Mouse (Mus musculus): ENCODE results near the gene Gm10322. TPM values are rescaled to one million over a fixed set of nuclear protein-coding genes. Genes with fewer than 3 reads are reported as not detected.

Gm10322 gene
- polyA plus RNA-seq, 1 experiment: not detected

DNA sequence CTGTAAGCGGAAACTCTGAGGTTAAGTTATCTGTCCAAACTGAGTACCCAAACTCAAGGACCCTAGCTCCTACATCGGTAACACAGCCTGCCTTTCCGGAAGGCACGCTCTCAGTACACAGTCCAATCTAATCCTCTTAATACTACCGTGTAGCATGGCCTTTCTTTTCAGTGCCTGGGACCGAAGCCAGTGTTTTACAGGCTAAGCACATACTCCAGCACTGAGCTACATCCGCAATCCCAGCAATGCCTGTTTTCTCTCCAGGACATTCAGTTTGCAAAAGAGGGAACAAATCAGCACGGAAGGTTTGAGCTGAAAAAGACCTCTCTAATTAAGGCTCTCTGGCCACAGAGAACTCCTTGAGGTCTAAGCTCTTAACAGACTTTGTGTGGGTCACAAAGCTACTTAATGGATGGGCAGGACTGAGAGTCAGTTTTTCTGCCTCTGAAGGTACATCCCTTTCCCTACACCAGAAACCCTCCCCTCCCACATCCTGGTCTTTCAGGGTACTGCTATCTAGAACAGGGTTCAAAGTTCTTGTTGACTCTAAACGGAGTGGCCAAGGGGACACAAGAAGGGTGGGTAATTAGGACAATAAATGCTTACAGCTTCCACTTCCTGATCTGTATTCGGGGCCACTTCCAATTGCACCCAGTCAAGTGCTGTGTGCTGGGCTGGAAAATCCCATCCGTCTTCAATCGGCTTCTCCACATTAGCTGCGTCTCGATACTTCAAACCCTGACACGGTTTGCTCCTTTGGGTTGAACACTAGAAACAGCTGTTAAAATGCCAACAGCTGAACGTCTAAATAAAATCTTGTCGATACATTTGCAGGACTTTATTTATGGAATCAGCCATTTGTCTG lies 13.0 kb downstream of the Gm10322 start:
- TF ChIP-seq GATA1 (IDR thresholded peaks at IDR 0.05; ENCODE audit: low read length): no peak

DNA sequence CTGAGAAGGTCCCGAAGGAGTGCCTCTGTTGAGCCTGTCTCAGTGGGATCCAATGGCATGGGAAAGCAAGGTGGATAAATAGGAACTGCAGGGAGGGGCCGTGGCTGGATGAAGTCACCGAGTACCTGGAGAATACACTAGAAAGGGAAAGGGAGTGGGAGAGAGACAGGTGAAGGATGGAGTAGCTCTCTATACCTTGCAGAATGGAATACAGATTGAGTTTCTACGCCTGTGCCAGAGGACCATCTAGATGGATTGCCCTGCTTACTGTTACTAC lies 13.6 kb downstream of the Gm10322 start:
- no peak for TF ChIP-seq GATA1 (IDR thresholded peaks at IDR 0.05; ENCODE audit: low read length)

DNA sequence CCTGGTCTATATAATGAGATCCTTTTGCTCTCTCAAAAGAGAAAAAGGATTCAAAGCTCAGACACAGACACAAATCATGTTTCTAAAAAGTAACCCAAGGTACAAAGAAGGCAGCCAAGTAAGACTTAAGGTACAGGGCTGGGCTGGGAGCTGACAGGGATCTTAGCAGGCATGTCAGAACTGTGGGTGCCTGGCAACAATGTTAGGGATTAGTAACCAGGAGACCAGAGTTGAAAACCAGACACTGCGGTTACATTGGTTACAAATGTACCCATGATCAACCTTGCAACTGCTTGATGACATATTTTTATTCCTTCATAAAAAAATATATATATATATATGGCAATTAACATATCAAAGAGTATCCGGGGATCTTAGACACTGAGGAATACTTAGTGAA lies 20.2 kb downstream of the Gm10322 start:
- no peak for TF ChIP-seq GATA1 (IDR thresholded peaks at IDR 0.05; ENCODE audit: low read length)

DNA sequence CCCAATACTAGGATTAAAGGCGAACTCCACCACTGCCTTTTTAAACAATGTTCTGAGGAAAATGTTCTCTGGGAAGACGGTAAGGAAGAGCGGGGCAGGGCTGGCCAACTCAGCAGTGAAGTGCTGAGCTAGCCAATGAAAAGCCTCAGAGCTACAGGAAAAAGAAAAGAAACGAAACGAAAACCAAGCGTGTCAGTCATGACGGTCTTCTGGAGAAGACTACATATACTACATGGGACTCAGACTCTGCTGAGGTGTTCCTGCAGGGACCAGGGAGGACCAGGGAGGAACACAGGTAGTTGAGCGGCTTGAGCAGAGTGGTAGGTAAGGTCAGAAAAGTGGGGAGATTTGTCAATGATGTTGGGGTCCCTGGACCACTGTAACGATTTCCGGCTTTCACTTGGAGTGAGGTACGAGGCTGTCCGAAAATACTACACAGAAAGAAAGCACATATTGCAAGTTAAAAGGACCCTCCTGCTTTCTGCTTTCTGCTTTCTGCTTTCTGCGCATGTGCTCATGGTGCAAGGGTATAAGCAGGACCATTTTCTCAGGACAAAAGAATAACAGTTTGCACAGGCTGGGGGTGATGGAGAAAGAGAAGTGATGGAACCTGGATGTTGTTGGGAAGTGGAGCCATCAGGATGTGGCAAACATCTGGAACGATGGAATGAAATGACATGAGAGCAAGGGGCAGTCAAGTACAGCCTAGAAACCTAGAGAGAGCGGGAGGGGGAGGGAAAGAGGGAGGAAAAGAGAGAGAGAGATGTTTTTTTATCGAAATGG lies 21.1 kb downstream of the Gm10322 start:
- TF ChIP-seq GATA1 (IDR thresholded peaks at IDR 0.05; ENCODE audit: low read length): no peak

DNA sequence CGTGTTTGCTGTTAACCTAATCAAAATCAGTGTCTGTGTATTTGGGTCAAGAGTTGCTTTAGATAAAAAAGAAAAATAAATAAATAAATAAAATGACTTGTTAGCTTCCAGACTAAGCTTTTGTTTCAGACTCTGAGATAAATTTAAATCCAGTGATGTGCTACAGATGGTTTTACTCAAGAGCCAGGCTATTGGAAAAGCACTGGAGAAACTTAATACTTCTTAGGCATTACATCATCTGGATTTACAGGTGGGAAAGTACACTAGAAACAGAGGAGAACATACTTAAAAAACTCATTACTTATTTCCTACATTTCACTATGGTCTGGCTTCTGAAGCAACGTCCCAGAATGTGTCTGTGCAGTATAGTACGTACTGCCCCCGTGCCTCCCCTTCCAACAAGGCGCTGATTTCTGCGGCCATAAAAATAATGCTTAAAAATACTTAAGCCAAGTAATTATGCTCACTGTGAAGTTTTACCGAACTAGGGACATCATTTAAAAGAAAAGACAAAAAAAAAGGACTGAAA lies 21.8 kb downstream of the Gm10322 start:
- TF ChIP-seq GATA1 (IDR thresholded peaks at IDR 0.05; ENCODE audit: low read length): no peak

DNA sequence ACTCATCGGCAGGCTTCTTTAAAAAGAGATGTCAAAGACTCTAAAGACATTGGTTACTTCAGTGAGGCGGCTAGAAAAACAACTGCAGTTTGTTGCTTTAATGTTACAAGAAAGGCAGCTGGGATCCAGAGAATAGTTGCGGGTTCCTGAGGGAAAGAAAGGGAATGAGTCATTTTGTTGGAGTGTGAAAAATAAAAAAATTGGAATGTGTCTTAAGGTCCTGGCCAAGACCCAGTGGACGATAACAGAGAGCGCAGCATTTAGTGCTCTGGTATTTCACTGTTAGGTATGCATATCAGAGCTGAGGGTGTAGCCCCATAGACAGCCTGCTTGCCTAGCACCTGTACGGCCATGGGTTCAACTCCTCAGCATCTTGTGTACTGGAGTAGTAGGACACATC lies 22.7 kb downstream of the Gm10322 start:
- TF ChIP-seq GATA1 (IDR thresholded peaks at IDR 0.05; ENCODE audit: low read length): no peak

DNA sequence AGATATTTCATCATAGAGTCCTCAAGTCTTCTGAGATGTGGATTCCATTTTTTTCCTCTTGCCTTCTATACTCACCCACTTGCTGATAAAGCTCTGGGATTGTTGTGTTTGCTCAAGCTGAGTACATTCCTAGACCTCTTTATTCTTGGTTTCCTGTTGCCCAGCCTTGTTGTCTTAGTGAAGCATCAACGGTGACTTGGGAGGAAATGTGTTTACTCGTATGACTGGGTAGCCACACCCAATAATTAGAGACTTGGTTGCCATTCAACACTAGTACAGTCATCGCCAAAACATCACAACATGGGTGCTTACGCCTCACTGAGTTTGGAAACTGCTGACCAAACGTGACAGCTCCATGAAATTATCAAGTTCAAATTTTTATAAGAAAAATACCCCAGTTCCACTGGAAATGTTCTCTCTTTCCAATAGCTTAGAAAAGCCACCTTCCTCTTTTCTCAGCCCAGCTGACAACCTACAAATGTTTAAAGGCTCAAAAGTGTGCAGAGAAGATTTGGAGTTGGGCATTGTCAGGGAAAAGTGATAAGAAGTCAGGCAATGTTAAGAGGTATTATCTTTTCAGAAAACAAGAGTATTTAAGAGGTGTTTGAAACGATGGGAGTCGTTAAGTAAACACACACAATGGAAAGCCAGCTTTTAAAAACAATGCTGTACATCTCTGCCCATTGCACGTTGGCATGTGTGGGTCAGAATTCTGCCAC lies 27.0 kb downstream of the Gm10322 start:
- TF ChIP-seq GATA1 (IDR thresholded peaks at IDR 0.05; ENCODE audit: low read length): no peak

DNA sequence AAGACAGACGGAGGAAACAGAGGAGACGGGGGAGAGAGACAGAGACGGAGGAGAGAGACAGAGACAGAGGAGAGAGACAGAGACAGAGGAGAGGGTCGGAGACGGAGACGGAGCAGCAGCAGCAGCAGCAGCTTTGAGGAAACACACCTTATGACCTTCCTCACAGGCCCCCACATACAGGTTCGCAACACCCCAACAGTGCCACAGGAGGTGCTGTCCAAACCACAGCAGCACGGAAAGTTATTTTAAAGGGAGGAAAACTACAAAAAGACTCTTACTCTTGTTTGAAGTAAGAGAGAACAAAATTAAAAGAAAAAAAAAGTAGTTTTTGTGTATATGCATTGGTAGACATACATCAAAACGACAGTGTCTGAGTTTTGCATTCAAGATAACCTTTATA lies 27.8 kb downstream of the Gm10322 start:
- no peak for TF ChIP-seq GATA1 (IDR thresholded peaks at IDR 0.05; ENCODE audit: low read length)

DNA sequence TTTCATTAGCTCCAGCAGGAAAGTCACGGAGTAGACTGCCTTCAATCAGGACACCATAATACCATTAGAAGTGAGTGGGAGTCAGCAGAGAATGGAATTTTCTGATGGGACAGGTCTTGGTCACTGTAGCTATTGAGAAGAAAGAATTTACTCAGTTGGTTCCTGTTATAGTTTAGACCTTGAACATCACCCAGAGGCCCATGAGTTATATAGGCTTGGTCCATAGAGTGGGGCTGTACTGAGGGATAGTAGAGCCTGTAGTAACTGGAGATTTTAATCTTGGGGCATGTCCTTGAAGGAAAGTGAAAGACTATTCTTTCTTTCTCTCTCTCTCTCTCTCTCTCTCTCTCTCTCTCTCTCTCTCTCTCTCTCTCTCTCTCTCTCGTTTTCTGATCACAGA lies 28.8 kb downstream of the Gm10322 start:
- TF ChIP-seq GATA1 (IDR thresholded peaks at IDR 0.05; ENCODE audit: low read length): no peak

DNA sequence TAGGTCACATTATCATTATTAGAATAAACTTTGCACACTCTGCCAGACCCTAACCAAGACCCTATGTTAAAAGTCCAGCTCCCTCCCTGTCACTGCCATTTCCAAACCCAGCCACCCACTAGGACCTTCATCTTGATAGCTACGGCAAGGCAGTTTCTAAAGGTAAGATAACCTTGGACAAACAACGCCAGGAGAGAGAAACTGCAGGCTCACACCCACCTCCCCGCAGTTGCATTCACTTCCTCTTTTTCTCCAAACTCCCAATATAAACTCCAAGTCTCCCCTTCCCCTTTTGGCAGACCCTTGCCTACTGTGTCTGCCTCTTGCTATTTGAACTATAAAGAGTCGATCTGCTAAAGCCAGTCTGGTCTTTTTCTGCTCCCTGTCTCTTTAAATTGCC lies 29.3 kb downstream of the Gm10322 start:
- TF ChIP-seq GATA1 (IDR thresholded peaks at IDR 0.05; ENCODE audit: low read length): no peak

DNA sequence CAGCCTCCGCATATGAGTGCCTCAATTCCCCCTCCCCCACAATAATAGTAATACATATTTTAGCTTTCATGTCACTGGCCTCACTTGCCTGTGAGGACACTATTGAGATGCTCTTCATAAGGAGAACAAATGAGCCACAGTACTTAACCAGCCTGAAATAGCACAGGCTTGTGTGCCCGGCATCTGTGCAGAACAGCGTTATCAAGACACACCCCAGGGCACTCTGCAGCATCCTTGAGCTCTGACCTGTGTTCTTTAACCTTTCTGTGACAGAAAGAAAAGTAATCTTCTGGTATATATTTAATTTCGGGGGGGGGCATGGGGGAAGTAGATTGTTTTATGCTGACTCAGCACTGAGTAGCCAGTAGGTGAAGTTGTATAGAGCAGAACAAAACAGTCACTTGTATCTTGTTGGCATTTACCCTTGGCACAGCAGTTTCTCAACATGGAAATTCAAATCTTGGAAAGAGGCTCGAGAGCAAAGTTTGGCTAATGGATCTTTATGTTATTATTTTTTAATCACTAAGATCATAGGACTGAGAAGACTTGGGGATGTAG lies 31.0 kb downstream of the Gm10322 start:
- TF ChIP-seq GATA1 (IDR thresholded peaks at IDR 0.05; ENCODE audit: low read length): no peak

DNA sequence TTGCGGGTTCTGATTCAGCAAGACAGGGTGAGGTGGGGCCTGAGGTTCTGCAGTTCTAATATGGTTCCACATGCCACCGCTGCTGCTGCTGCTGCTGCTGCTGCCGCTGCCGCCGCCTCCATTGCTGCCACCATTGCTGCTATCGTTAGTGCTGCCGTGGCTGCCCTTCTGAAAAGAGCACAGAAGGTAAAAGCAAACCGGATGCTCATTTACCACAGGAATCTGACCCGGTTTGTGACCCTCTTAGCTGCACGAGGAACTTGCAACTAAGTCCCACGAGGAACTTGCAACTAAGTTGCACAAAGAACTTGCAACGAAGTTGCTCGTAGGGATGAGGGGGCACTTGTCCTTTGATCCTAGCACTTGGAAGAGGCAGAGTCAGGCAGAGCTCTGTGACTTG lies 40.9 kb downstream of the Gm10322 start:
- no peak for TF ChIP-seq GATA1 (IDR thresholded peaks at IDR 0.05; ENCODE audit: low read length)

DNA sequence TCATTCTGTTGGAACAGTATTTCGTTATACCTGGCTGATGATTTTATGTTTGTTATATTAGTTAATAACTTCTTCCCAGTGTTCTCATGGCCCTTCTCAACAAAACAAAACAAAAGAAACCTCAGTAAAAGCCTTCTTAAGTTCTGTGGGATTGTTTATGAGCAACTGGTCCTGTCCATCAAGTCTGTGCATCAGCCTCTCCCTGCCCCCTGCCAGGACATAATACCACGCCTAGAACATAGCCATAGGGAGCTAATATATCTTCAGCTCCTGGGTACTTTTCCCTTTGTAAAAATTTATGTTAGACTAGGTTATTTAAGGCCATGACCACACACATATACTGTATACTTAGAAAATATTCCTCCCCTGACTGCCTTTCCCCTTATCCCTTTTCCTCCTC lies 48.9 kb downstream of the Gm10322 start:
- no peak for TF ChIP-seq GATA1 (IDR thresholded peaks at IDR 0.05; ENCODE audit: low read length)

DNA sequence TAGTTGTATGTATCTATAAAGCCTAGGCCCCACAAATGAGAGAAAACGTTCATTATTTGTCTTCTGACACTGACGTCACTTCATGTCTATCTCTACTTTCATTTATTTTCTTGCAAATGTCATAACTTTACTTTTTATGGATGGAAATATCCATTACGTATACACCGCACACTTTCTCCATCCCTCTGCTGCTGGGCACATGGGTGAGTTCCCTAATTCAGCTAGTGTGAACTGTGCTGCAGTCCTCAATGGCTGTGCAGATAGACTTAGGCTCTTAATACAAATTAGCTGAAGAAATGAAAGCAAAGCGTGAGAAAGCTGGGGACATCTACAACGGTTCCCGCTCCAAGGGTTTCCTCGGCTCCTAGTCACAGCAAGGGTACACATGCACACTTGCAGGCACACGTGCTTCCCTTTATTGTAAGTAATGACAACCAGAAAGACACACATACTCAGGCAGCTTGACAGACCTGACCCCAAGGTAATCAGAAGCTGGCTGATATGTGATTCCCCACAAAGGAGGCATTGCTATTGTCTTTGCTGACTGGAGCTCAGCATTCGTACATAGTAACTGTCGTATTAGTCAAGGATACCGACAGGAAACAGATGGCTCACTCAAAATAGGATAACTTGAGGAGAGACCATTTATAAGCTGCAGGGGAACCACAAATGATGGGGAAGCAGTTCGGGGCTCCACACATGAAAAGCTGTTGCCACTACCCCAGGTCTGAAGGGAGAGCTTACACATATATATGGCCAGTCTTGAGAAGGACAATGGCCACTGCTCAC lies 49.8 kb downstream of the Gm10322 start:
- no peak for TF ChIP-seq GATA1 (IDR thresholded peaks at IDR 0.05; ENCODE audit: low read length)

Other genes with a start within 250 kb of the Gm10322 start
- 0.18 and 0.50 TPM in 2 replicates for gene Gm10273, start 220.4 kb upstream of the Gm10322 start, polyA plus RNA-seq (2012)
- not detected in 2 replicates for gene Pla2g12b, start 212.4 kb upstream of the Gm10322 start, polyA plus RNA-seq (2012)
- not detected in 2 replicates for gene Oit3, start 174.3 kb upstream of the Gm10322 start, polyA plus RNA-seq (2012)
- 3.7 and 5.1 TPM in 2 replicates for gene Mcu, start 629 bp downstream of the Gm10322 start, polyA plus RNA-seq (2012)
- 9.3 and 9.4 TPM in 2 replicates for gene Micu1, start 86.4 kb downstream of the Gm10322 start, polyA plus RNA-seq (2012)

Data from G1E-ER4 (cell line).